Mouse (Mus musculus) fat pad, adult 2 months (tissue): ENCODE data around the gene Vmac.

Source experiments
- DNase-seq: peaks from one replicate; pipeline ENCODE4 v3.0.0-alpha.2; 2011; ENCODE audit warnings: low read depth, low spot score; ENCODE audit errors: extremely low read depth

Vmac gene

GRCm38 (mm10) chr17:56717363-56718058, at the start of gene Vmac, which contains the start of gene Ndufa11:
TSS of gene Vmac (minus strand) at chr17:56718022.
TSS of gene Ndufa11 (plus strand) at chr17:56717767.
- peak; percentile 63 for DNase-seq

GRCm38 (mm10) chr17:56766631-56767405, 49.0 kb upstream of the Vmac start:
- DNase-seq, result no peak

DNA sequence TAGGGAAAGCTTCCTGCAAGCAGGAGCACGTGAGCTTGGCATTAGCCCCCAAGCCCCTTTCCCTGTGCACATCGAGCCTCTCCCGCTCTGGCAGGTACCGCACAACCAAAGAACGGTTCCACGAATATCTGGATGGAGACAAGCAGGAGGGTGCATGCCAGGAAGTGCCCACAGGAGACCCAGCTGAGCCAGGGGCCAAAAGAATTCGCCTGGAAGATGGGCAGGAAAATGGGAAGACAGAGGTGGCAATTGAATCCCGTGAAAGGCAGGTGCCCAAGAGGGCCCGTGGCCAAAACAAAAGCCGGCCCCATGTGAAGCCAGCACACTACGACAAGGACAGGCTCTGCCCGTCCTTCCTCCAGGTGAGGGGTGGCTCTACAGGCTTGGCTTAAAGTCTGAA, 47.6 kb upstream of the Vmac start:
- DNase-seq, result no peak

DNA sequence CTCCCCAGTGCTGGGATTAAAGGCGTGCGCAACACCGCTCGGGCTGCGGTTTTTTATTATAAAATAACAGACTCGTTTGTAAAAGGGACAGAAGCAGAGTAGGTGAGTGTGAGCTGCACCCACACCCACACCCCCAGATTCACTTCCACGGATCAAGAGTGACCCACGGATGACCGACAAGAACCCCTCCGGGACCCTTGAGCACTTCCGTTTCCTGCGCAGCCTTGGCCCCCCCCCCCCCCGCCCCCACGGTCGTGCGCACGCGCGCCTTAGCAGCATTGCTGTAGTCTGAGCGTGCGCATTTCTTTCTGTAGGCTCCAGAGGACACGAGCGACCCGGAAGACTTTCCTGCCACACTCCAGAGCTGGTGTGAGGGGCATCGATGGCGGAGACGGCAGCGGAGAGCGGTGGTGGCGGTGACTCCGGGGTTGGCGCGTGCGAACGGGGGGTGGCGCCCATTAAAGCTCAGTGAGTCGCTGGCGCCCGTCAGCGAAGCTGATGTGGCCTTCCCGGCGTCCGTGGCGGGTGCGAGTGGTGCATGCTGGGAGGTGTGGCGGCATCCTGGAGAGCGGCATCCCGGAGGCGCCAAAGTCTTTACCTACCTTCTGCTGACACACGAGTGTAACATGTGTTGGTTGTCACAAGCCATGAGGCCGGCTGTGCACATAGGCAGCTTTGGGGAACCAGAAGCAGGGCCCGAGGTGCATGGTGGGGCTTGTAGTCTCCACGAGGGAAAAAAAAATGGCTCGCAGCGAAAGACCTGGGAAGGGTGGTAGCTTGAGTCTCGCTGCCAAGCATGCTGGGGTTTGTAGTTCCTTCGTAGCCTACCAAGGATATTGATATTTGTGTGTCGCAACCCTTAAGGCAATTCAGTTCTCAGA, 46.9 kb upstream of the Vmac start, which contains the start of gene Dus3l:
TSS of gene Dus3l (plus strand) at position 284 of the 881 bp plus-strand sequence.
- DNase-seq, result peak; percentile 82

DNA sequence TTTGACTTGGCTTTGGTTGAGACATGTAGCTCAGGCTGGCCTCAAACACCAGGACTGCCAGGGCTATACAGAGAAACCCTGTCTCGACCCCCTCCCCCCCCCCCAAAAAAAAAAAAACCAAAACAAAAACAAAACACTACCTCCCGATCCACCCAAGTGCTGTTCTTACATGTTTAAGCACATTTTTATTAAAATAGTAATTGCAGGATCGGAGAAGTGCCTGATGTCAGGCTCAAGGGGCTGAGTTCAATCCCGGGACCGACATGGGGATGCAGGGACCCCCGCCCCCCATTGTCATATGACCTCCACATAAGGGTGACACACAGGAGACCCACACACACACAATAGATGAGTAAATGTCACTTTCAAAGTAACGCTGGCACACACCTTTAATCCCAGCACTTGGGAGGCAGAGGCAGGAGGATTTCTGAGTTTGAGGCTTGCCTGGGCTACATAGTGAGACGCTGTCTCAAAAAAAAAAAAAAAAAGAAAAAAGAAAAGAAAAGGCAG, 46.0 kb upstream of the Vmac start:
- no peak for DNase-seq

- DNase-seq, result no peak
Observed at GRCm38 (mm10) chr17:56762769-56763731, 45.2 kb upstream of the Vmac start.

DNA sequence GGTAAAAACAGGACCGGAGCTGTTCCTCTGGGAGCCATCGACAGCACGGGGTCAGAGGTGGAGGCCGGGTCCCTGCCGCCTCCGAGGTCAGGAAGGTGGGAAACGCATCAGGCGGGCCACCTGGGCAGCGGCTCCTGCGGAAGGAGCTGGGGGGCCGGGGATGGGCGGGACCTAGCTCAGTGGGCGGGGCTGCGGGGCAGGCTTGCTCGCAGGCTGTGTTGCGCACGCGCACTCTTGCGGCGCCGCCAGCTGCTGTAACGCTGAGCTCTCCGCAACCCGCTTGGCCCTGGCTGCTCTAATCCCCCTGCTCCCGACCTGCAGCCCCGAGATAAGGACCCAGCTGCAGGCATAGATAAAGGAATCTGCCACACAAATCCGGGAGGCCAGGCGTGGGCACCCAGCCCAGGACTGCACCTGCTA, 44.2 kb upstream of the Vmac start:
- DNase-seq, result no peak

- DNase-seq, result no peak
Observed at GRCm38 (mm10) chr17:56761077-56761476, 43.3 kb upstream of the Vmac start.

DNA sequence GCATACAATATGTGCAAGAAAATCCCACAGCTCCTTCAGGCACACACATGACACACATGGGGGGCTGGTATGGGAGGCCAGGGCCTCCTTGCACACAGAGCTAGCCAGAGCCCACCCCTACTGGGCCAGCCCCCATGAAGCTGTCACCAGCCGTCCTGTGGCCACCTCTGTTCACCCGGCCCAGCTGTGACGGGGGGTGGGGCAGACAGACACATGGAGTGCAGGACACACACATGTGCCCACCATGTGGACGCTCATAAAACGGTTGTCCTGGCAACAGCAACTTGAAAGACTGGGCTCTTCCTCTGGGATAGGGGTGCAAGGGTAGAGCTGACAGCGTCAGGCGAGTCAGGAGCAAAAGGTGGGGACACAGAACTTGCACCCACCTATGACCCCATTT, 41.4 kb upstream of the Vmac start:
- no peak for DNase-seq

DNA sequence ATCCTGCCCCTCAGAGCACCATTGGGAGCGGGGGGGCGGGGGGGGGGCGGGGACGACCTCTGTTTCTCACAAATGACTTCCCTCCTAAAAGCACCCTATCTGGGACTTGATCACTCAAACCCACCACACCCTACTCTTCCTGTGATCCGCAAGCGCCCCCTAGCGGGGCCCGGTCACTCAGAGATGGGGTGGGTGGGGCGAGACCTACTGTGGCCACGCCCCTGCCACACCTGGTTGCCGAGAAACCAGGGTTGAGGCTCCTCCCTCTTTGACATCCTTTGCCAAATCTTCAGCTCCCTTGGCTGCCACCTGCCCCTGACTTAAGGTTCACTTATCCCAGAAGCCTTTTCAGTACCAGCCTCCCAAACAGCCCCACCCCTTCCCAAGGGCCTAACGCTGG, 40.3 kb upstream of the Vmac start:
- no peak for DNase-seq

GRCm38 (mm10) chr17:56757416-56758123, 39.7 kb upstream of the Vmac start, which contains the start of gene Nrtn:
TSS of gene Nrtn (minus strand) at chr17:56757530.
- DNase-seq, result no peak

- no peak for DNase-seq
Observed at GRCm38 (mm10) chr17:56756703-56757399, 39.0 kb upstream of the Vmac start.

DNA sequence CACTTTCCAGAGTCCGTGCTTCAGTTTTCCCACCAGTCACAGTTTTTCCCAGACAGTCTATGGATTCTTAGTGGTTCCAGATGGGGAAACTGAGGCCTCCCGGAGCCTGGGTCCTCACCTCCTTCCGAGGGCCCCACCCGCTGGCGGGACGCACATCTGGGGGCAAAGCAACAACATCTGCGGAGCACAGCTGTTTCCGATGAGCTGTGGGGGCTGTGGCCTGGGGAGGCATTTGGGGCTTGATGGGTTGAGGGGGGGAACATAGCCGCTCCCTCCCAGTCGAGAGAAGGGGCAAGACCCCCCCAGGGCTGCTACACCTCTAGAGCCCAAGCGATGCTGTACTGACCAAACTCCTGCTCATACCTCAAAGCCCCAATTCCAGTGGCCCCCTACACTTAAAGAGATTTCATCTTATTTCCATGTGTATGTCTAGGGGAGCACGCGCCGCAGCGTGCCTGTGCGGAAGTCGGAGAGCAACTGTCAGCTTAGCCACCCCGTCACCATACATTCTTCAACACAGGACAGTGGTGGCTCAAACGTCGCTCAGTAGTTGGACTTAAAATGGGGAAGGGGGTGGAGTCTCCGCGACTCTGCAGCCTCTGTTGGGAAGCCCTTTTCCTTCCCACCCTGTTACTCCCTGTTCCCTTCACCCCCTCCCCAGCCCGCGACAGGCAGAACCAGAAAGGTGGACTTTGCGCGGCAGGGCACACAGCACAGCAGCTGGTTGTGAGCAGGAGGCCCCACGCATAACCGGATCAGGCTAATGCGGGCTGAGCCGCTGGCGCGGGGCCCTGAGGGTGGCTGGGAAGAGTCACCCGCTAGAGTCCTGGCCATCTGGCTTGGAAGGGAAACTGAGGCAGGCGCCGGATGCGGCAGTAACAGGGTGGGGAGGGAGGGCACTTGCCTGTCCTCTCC, 36.7 kb upstream of the Vmac start:
- no peak for DNase-seq

DNA sequence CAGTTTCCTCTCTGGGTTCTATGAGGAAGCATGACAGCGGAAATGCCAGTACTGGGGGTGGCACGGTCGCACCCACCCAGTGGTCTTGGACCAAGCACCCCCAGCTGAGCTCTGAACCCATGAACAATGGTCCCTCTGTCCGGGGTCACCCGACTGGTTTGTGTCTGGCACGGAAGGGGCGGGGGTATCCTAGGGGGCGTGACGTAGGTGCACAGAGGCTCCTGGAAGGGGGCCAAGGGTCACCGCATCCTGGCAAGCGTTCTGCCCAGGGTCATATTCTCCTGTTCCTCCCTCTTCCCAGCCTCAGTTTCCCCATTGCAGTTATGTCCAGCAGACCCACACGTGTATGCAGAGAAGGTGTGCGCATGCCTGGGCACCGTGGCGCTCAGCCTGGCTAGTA, 35.6 kb upstream of the Vmac start:
- DNase-seq, result no peak

DNA sequence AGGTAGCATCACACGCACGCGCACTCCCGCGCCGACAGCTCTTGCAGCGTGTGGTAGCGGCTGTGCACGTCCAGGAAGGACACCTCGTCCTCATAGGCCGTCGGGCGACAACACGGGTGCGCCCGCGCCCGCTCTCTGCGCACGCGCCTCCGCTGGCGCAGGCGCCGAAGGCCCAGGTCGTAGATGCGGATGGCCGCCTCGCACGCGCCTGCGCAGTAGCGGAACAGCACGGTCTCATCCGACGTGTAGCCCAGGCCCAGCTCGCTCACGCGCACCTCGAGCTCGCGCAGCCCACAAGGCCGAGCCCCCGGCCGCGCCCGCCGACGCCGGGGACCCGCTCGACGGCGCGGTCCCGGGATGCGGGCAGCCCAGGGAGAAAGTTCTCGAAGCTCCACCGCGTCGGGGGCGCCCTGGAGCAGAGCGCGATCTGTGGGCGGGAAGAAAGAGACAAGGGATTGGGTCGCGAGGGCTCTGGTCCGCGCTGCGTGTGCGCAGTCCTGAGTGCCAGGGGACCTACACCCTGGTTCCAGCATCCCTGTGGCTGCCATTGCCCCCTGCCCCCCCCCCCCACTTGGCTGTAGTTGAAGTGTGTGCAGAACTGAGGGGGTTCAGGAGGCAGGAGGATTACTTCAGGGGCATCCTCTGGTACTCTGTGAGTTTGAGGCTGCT, 33.7 kb upstream of the Vmac start:
- no peak for DNase-seq

DNA sequence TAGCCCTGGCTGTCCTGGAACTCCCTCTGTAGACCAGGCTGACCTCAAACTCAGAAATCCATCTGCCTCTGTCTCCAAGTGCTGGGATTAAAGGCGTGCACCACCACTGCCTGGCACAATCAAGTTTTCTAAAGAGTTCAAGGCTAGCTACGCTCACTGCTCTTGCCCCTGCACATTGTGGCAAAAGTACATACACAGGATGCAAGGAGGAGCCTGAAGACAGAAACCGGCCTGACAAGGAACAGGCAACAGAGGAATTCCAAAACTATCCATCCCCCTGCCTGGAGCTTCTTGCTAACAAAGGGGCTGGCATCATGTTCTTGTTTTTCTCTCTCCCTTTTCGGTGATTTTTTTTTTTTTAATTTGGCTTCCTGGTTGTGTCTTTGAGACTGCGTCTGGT, 26.4 kb upstream of the Vmac start:
- DNase-seq, result no peak

- DNase-seq, result no peak
Observed at GRCm38 (mm10) chr17:56740788-56741160, 23.0 kb upstream of the Vmac start.
